Mouse (Mus musculus): ENCODE data around the gene Igfbp1. TPM values are rescaled to one million over a fixed set of nuclear protein-coding genes. Genes with fewer than 3 reads are reported as not detected.
A peak's percentile ranks its signal among the peaks of the same experiment; 100 is the strongest.

The Igfbp1 gene
- 0.54 and 0.60 TPM in 2 replicates for polyA plus RNA-seq (2015; fragmentation: Nextera tagmentation; extraction: Ambion mirVana)

- H3K36me3 ChIP-seq, result no peaks in the 10 kb centered on the region
- WGBS, result 61% methylated on average over 12 of the region's 12 CpGs
- H3K27me3 ChIP-seq, result no peaks in the 10 kb centered on the region
- no peak for ATAC-seq (ENCODE audit: borderline replicate concordance, extremely low read depth, low FRiP score, low TSS enrichment)
- no peak within 1 kb of the TSS for H3K4me2 ChIP-seq
- no peak within 1 kb of the TSS for H3K9ac ChIP-seq
- H3K27ac ChIP-seq, result peak within 1 kb of the TSS; percentile 74
- H3K4me1 ChIP-seq, result no peaks in the 10 kb centered on the region
- H3K4me3 ChIP-seq, result no peak within 1 kb of the TSS
- H3K9me3 ChIP-seq, result no peaks in the 10 kb centered on the region
Measured at GRCm38 (mm10) chr11:7197491-7197941, at the start of gene Igfbp1. Gene Igfbp1, plus strand, starts transcription at chr11:7197782.

DNA sequence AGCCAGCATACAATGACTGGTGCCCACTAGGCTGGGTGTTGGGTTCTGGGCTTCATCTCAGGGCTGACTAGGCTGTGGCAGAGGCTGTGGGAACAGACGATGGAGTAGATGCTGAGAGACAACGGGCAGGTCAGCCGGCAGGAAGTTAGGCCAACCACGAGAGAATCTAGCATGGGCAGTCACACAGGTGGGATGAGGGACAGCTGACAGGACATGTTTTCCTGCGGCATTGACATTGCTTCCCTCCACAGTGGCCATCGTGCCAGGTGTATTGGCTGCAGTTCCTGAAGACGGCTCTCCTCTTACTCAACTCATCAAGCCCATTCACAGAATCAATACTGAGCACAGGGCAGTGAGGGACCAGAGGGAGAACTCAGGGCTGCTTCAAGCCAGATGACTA lies 49.6 kb upstream of the Igfbp1 start:
- ATAC-seq (ENCODE audit: borderline replicate concordance, extremely low read depth, low FRiP score, low TSS enrichment), result no peak
- Histone ChIP-seq H3K4me2 (no peak overlapping the region), H3K27me3 (no peaks in the 10 kb centered on the region), H3K27ac (no peak overlapping the region), H3K9me3 (no peaks in the 10 kb centered on the region), H3K36me3 (no peaks in the 10 kb centered on the region), H3K4me1 (no peaks in the 10 kb centered on the region; the same call in 1 of the 2 replicates), H3K4me3 (no peak overlapping the region), H3K9ac (no peak overlapping the region)
- 90% methylated on average over 7 of the region's 7 CpGs for WGBS

- Histone ChIP-seq H3K4me3 (no peak overlapping the region), H3K9ac (no peak overlapping the region), H3K4me2 (no peak overlapping the region), H3K27ac (no peak overlapping the region), H3K36me3 (no peaks in the 10 kb centered on the region), H3K27me3 (no peaks in the 10 kb centered on the region), H3K9me3 (no peaks in the 10 kb centered on the region), H3K4me1 (no peaks in the 10 kb centered on the region)
- 68% methylated on average over 7 of the region's 7 CpGs for WGBS
- ATAC-seq (ENCODE audit: borderline replicate concordance, extremely low read depth, low FRiP score, low TSS enrichment), result no peak
Measured at GRCm38 (mm10) chr11:7149471-7149870, 48.1 kb upstream of the Igfbp1 start.

- H3K4me1 ChIP-seq, result no peaks in the 10 kb centered on the region
- WGBS, result 88% methylated on average over 8 of the region's 8 CpGs
- ATAC-seq (ENCODE audit: borderline replicate concordance, extremely low read depth, low FRiP score, low TSS enrichment), result no peak
- H3K9ac ChIP-seq, result no peak overlapping the region
- no peak overlapping the region for H3K4me3 ChIP-seq
- no peaks in the 10 kb centered on the region for H3K9me3 ChIP-seq
- H3K27ac ChIP-seq, result no peak overlapping the region
- no peaks in the 10 kb centered on the region for H3K36me3 ChIP-seq
- no peaks in the 10 kb centered on the region for H3K27me3 ChIP-seq
- no peak overlapping the region for H3K4me2 ChIP-seq
Measured at GRCm38 (mm10) chr11:7150511-7150910, 47.1 kb upstream of the Igfbp1 start.

DNA sequence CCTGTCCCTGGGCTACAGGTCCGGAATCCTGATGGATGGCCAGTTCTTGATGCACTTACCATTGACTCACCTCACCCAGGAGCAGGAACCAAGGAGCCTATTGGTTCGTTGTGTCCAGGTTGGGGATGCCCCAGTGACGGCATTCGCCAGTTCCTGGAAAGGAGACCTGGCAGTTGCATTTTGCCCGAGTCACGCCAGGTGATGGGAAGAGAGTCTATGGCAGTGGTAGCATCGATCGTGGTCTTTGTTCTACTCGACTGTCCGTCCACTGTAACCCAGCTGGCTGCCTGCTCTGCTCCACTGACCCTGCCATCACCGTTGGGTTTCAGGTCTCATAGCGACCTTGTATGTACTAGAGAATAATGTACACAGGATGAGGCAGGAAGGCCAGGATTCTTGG lies 45.2 kb upstream of the Igfbp1 start:
- Histone ChIP-seq H3K9ac (no peak overlapping the region), H3K4me1 (no peaks in the 10 kb centered on the region), H3K4me3 (no peak overlapping the region), H3K9me3 (no peaks in the 10 kb centered on the region), H3K27me3 (no peaks in the 10 kb centered on the region), H3K4me2 (no peak overlapping the region), H3K36me3 (no peaks in the 10 kb centered on the region), H3K27ac (no peak overlapping the region)
- whole genome bisulfite sequencing, result 93% methylated on average over 12 of the region's 12 CpGs
- no peak for ATAC-seq (ENCODE audit: borderline replicate concordance, extremely low read depth, low FRiP score, low TSS enrichment)

DNA sequence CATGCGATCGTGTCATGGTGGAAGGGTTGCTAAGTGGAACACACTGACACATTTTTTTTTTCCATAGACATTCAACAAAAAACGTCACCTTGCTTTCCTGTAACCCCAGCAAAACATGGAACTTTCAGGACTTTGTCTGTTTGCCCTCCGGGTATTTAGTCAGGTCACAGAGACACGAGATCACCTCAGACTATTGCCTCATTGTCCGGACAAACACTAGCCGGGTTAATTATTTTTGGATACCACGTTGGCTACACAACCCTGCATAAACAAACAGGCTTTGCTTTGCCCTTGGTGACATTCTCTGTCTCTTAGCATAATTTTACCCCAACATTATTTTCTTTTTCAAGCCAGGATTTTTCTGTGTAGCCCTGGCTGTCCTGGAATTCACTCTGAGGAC lies 44.5 kb upstream of the Igfbp1 start:
- H3K27ac ChIP-seq, result no peak overlapping the region
- no peaks in the 10 kb centered on the region for H3K36me3 ChIP-seq
- no peaks in the 10 kb centered on the region for H3K27me3 ChIP-seq
- 66% methylated on average over 8 of the region's 8 CpGs for WGBS
- no peaks in the 10 kb centered on the region for H3K9me3 ChIP-seq
- H3K4me1 ChIP-seq, result no peaks in the 10 kb centered on the region
- H3K9ac ChIP-seq, result no peak overlapping the region
- no peak for ATAC-seq (ENCODE audit: borderline replicate concordance, extremely low read depth, low FRiP score, low TSS enrichment)
- H3K4me3 ChIP-seq, result no peak overlapping the region
- no peak overlapping the region for H3K4me2 ChIP-seq

DNA sequence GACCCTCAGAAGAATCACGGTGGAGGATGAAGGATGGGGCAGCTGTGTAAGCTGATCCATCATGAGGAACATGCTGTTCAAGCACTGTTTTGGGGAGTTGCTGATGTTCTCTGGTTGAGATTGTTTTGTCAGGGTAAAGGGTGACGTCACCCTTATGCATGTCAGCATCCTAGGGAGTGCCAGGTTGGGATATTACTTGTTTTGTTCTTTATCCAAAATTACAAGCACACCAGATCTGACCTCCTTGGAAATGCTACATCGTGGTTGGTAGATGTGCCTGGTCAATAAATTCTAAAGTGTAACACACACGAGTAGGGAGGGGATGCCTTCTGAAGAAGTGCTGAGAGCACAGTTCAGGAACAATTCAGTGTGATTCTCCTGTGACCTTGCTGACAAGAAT lies 41.2 kb upstream of the Igfbp1 start:
- Histone ChIP-seq H3K4me3 (no peak overlapping the region), H3K9ac (no peak overlapping the region), H3K4me1 (peaks cover 16% of the 10 kb centered on the region), H3K9me3 (no peaks in the 10 kb centered on the region), H3K36me3 (no peaks in the 10 kb centered on the region), H3K4me2 (no peak overlapping the region), H3K27me3 (no peaks in the 10 kb centered on the region), H3K27ac (no peak overlapping the region)
- no peak for ATAC-seq (ENCODE audit: borderline replicate concordance, extremely low read depth, low FRiP score, low TSS enrichment)
- 44% methylated on average over 4 of the region's 4 CpGs for WGBS

DNA sequence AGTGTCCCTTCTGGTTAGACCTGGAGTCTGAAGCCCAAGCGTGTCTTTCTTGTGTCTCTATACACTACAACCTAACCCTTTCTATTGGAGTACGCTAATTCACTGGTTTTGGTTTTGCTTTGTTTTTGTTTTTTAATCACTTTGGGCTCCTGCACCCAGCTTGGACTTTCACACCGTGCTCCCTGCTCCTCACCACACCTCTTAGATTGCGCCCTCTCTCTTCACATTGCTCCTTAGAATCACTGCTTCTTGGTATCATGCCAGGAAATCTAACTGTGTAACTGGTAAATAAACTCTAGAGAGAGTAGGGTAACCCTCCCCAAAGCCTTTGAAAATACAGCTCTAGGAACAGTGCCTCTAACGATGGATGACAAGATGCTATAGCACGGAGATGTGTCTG lies 39.4 kb upstream of the Igfbp1 start:
- no peaks in the 10 kb centered on the region for H3K36me3 ChIP-seq
- WGBS, result 73% methylated on average over 6 of the region's 6 CpGs
- ATAC-seq (ENCODE audit: borderline replicate concordance, extremely low read depth, low FRiP score, low TSS enrichment), result no peak
- peaks cover 16% of the 10 kb centered on the region for H3K4me1 ChIP-seq
- H3K27me3 ChIP-seq, result no peaks in the 10 kb centered on the region
- no peaks in the 10 kb centered on the region for H3K9me3 ChIP-seq
- H3K4me2 ChIP-seq, result no peak overlapping the region
- H3K27ac ChIP-seq, result no peak overlapping the region
- H3K4me3 ChIP-seq, result no peak overlapping the region
- H3K9ac ChIP-seq, result no peak overlapping the region

- H3K36me3 ChIP-seq, result no peaks in the 10 kb centered on the region
- 44% methylated on average over 6 of the region's 6 CpGs for WGBS
- no peak overlapping the region for H3K4me3 ChIP-seq
- H3K27me3 ChIP-seq, result no peaks in the 10 kb centered on the region
- H3K27ac ChIP-seq, result peak overlapping the region; percentile 46; the same call in 1 of the 2 replicates
- ATAC-seq (ENCODE audit: borderline replicate concordance, extremely low read depth, low FRiP score, low TSS enrichment), result peak; percentile 3; the same call in 1 of the 2 replicates
- H3K9ac ChIP-seq, result no peak overlapping the region
- peaks cover 16% of the 10 kb centered on the region for H3K4me1 ChIP-seq
- H3K9me3 ChIP-seq, result no peaks in the 10 kb centered on the region
- H3K4me2 ChIP-seq, result no peak overlapping the region
Measured at GRCm38 (mm10) chr11:7160146-7160545, 37.4 kb upstream of the Igfbp1 start.

- Histone ChIP-seq H3K9ac (no peak overlapping the region), H3K27ac (peak overlapping the region; percentile 46; the same call in 1 of the 2 replicates)
- WGBS, result 32% methylated on average over 4 of the region's 4 CpGs
Measured at GRCm38 (mm10) chr11:7160637-7161101, 36.9 kb upstream of the Igfbp1 start.

DNA sequence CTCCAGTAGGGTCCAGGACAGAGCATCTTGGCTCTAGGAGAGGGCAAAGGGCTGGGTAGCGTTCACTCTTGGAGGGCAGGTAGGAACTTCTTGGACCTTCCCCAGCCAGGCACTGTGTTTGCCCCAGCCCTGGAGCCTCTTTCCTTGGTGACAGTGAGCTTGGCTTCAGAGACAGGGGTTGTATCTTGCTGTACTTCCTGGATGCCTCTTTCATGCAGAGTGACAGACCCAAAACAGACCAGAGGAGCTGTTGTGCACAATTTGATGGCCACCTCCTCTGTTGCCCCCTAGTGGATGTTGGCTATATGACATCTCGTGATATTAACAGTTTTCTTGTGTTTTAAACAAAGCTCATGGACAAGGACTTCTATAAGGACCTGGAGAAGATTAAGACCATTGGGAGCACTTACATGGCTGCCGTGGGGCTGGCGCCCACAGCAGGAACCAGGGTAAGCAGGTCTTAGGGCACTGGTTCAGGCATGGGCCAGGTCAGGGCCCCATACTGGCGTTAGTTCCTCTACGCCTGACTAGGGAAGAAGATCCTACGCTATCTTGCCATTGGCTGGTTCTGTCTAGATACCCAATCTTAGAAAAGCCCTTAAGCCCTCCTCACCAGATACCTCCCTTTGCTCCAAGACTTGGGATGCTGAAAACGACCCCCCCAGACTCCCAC lies 35.9 kb upstream of the Igfbp1 start:
- ATAC-seq (ENCODE audit: borderline replicate concordance, extremely low read depth, low FRiP score, low TSS enrichment), result 0 out of 2 replicates have a peak, but pooled peaks have one; percentile 16

More at GRCm38 (mm10) chr11:7160637-7161101, 36.9 kb upstream of the Igfbp1 start:
- peaks cover 16% of the 10 kb centered on the region for H3K4me1 ChIP-seq
- no peaks in the 10 kb centered on the region for H3K9me3 ChIP-seq
- no peaks in the 10 kb centered on the region for H3K27me3 ChIP-seq
- H3K4me3 ChIP-seq, result no peak overlapping the region
- H3K4me2 ChIP-seq, result no peak overlapping the region
- no peaks in the 10 kb centered on the region for H3K36me3 ChIP-seq
- peak; percentile 76 for ATAC-seq (ENCODE audit: borderline replicate concordance, extremely low read depth, low FRiP score, low TSS enrichment)

GRCm38 (mm10) chr11:7164416-7164815 lies 33.2 kb upstream of the Igfbp1 start:
- no peak overlapping the region for H3K27ac ChIP-seq
- no peaks in the 10 kb centered on the region for H3K27me3 ChIP-seq
- WGBS, result 71% methylated on average over 4 of the region's 4 CpGs
- ATAC-seq (ENCODE audit: borderline replicate concordance, extremely low read depth, low FRiP score, low TSS enrichment), result no peak
- H3K4me3 ChIP-seq, result no peak overlapping the region
- H3K4me2 ChIP-seq, result no peak overlapping the region
- H3K36me3 ChIP-seq, result no peaks in the 10 kb centered on the region
- peaks cover 16% of the 10 kb centered on the region for H3K4me1 ChIP-seq
- no peak overlapping the region for H3K9ac ChIP-seq
- no peaks in the 10 kb centered on the region for H3K9me3 ChIP-seq

More for the DNA sequence above, 35.9 kb upstream of the Igfbp1 start:
- Histone ChIP-seq H3K4me2 (no peak overlapping the region), H3K36me3 (no peaks in the 10 kb centered on the region), H3K4me1 (peaks cover 16% of the 10 kb centered on the region), H3K27ac (no peak overlapping the region), H3K4me3 (no peak overlapping the region), H3K9me3 (no peaks in the 10 kb centered on the region), H3K9ac (no peak overlapping the region), H3K27me3 (no peaks in the 10 kb centered on the region)
- WGBS, result 69% methylated on average over 8 of the region's 8 CpGs

All from lung, embryonic 15.5 days (tissue).